Mouse (Mus musculus) erythroid progenitor cell, adult 5-6 weeks (primary cell): ENCODE results near the gene Mrgpra6. TPM values are rescaled to one million over a fixed set of nuclear protein-coding genes. Genes with fewer than 3 reads are reported as not detected.

Source experiments
- ATAC-seq: replicated peaks from 2 replicates; pipeline ENCODE4 v1.8.0; 2016; ENCODE audit warnings: moderate number of reproducible peaks, mild to moderate bottlenecking, moderate TSS enrichment, inconsistent platforms; ENCODE audit not compliant: poor library complexity, low FRiP score, severe bottlenecking
- total RNA-seq, 2 experiments: library from RNA; stranded (forward) in 1 of 2; stranded (reverse) in 1 of 2; fragments of 150-400 nt in 1 of 2; fragments of 186-747, 209-891 nt in 1 of 2; gene quantifications; 2 replicates each; pipeline versions ENCODE4 v1.2.3 to v1.2.4; 2015 to 2017; ENCODE audit warnings: low replicate concordance in 2 of 2

The Mrgpra6 gene
- total RNA-seq (2015; ENCODE audit: low replicate concordance) (not detected in 2 replicates), total RNA-seq (2017; ENCODE audit: low replicate concordance) (not detected in 2 replicates)

- no peak for ATAC-seq
These were observed at the start of gene Mrgpra6 for GRCm38 (mm10) chr7:47204830-47205229. Mrgpra6 (minus strand) TSS chr7:47204920.

- no peak for ATAC-seq
These were observed 48.0 kb upstream of the Mrgpra6 start, which contains the start of gene Mrgpra9 for GRCm38 (mm10) chr7:47252770-47253169. Mrgpra9 (minus strand) TSS chr7:47252848.

GRCm38 (mm10) chr7:47244658-47245057, 39.9 kb upstream of the Mrgpra6 start:
- no peak for ATAC-seq

DNA sequence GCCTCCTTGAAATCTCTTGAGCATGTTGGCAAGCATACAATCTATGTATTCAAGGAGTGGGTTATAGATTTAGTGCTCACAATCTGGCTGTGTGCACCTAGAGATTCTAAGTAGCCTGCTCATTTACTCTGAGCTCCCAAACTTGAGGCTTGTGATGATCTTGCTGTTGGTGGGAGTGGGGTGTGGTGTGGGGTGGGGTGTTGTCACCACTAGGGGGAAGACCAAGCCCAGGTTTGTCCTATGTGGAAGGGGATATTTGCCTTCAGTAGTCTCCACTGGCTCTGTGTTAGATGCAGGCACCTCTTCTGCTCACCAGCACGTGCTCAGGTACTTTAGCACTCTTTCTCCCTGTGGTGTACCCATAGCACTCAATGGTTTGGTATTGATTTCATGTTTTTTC, 9.4 kb downstream of the Mrgpra6 start:
- ATAC-seq = no peak

DNA sequence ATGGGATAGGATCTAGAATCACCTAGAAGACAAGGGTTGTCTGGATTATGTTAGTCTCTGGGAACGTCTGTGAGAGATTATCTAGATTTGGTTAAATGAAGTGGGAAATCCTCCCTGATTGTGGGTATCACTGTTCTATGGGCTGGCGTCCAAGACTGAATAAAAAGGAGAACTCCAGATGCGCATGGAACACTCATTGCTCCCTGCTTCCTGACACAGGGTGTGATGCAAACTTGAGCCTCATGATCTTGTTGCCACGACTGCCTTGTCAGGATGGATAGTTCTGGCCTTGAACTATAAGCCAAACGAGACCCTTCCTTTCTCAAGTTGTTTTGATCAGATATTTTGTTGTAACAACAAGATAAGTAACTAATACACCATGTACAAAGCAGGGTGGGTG, 33.9 kb downstream of the Mrgpra6 start:
- no peak for ATAC-seq

DNA sequence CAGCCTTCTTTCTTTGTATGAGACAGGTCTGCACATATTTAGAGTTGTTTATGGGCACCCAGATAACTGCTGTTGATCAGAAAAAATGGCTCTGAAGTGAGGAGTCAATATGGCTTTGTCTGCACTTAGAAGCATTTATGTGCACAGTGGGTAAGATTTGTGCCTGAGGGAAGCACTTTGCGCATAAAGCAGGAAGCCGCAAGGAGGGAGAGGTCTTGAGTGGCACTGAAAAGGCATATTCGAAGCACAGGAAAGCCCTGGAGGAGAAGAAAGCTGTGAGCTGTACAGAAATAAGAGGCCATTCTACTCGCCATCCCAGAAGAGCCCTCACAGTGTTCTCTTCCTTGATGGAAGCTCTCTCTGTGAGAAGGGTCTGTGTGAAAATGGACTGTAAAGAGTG, 39.7 kb downstream of the Mrgpra6 start:
- no peak for ATAC-seq

DNA sequence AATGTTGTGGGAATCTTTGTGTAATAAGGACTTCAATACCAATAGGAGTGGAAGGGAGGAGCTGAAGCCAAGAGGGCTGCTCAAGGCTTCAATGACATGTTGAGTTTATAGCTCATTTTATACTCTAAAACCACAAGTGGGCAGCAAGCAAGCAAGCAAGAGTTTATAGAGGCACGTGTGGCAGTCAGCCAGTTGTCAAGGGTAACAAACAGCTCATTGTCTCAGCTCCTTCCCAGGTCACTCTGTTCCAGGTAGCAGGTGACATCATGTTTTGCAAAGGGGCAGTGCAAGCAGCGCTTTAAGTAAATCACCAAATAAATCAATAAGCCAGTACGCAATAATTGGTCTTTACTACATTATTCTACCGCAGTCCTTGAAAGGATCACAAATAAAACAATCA, 41.5 kb downstream of the Mrgpra6 start:
- no peak for ATAC-seq

DNA sequence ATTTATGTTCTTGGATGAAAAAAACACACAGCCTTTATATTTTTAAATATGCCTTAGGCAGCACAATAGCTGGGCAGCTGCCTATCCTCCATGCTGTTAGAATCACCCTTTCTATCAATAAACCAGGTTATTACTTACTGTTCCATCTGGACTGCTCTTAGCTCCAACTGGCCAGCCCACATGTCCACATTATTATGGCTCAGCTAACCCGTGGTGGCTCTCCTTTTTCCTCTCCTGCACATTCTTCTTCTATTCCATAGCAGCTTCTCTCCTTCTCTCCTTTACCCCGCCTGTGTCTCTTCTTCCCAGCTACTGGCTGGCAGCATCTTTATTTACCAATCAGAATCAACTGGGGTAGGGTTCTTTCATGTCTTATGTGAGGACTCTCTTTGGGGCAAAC, 46.3 kb downstream of the Mrgpra6 start:
- no peak for ATAC-seq

DNA sequence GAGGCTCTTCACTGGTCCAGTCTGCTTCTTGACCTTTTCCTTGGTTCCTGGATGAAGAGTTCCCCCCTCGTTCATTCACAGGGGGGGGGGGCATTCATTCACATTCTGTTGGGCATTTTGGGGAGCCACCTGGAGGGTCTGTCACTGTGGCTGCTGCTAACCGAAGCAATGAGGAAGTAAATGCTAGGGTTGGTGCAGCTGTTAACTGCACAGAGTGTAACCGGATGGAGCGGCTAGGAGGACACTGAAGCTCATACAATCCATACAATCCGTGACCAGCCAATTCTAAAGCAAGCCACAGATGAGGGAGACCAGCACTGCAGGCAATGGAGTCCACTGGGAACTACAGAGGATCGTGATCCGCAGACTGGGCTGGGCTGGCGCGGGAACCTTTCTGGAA, 47.0 kb downstream of the Mrgpra6 start:
- ATAC-seq = no peak

GRCm38 (mm10) chr7:47155849-47156248, 48.9 kb downstream of the Mrgpra6 start:
- no peak for ATAC-seq

DNA sequence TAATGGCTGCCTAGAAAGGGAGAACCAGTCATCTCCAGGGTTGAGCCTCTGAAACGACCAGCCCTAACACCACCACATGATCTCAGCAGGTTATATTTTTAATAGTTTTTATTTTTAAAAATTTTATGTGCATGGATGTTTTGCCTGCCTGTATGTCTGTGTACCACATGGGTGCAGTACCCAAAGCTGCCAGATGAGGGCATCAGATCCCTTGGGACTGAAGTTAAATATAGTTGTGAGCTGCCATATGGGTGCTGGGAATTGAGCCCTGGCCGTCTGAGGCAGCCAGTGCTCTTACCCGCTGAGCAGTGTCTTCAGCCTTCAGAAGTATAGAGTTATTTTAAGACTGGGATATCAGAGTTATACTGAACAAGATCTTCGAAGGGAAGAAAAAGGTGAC, 49.3 kb downstream of the Mrgpra6 start:
- no peak for ATAC-seq

DNA sequence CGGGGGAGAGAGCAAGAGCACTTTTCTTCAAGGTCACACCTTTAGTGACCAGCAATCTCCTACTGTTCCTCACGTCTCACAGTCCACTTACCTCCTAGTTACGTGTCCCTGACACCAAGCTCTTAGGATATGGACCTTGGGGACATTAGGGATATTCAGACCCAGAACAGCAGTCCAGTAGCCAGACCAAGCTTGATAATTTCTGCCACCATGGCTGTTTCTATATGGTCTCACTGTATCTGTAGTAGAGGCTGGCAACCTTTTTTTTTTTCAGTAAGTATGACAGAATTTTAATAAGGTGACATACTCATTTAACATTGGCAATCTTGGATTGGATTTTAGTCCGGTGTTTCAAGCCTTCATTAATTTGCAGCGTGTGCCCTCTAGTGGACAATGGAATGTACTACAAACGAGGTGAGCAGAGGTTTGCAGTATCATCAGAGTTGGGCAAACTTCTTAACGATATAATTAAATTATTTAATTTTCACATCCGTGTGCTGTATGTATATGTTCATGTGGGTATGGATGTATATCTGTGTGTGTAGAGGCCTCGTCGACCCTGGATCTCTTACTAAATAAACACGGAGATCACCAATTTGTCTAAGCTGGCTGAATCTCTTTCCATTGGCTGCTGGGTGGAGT, 54.2 kb downstream of the Mrgpra6 start:
- ATAC-seq = 0 out of 2 replicates have a peak, but pooled peaks have one; percentile 57

GRCm38 (mm10) chr7:47148298-47148697, 56.4 kb downstream of the Mrgpra6 start:
- ATAC-seq = no peak

DNA sequence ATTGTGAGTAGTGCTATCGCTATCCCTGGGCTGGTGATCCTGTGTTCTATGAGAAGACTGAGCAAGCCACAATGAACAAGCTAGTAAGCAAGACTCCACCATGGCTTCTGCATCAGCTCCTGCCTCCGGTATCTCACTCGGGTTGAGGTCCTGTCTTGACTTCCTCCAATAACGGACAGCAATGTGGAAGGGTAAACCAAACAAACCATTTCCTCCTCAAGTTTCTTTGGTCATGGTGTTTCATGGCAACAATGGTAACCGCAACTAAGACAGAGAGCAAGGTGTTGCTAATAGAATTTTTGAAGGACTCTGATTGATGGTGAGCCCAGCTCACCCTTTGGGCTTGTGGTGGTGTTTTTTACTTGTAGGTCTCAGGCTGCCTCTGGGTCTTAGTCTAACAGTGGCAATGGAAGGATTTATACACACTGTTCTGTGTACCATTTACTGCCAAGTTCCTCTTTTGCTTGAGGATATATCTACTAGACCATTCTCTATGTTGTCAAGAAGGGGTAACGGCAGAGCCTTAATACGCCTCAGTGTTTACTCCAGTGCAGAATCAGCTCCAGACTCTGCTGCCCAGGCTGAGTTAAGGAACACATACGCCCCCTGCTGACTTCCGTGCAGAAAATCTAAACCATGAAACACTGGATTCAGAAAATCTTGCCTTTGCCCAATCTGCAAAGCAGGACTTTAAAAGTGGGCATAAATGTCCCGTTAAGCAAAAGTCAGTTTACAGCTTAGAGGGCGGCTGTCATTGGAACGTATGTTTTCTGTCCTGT, 58.5 kb downstream of the Mrgpra6 start:
- ATAC-seq = no peak

GRCm38 (mm10) chr7:47144299-47144698, 60.4 kb downstream of the Mrgpra6 start:
- ATAC-seq = no peak

- ATAC-seq = no peak
These were observed 64.8 kb downstream of the Mrgpra6 start for GRCm38 (mm10) chr7:47139823-47140325.

Other genes starting within 250 kb of the Mrgpra6 start
- 19.8 and 39.0 TPM in 2 replicates for gene Uevld, start 246.4 kb downstream of the Mrgpra6 start, total RNA-seq (2015; ENCODE audit: low replicate concordance)
- 28.6 and 35.1 TPM in 2 replicates for gene Uevld, start 246.4 kb downstream of the Mrgpra6 start, total RNA-seq (2017; ENCODE audit: low replicate concordance)
- gene Gm9999, start 221.3 kb downstream of the Mrgpra6 start, total RNA-seq (2015; ENCODE audit: low replicate concordance) = not detected in 2 replicates
- not detected in 2 replicates for gene Gm9999, start 221.3 kb downstream of the Mrgpra6 start, total RNA-seq (2017; ENCODE audit: low replicate concordance)
- 23.1 and 34.8 TPM in 2 replicates for gene Spty2d1, start 196.5 kb downstream of the Mrgpra6 start, total RNA-seq (2015; ENCODE audit: low replicate concordance)
- 22.1 and 25.8 TPM in 2 replicates for gene Spty2d1, start 196.5 kb downstream of the Mrgpra6 start, total RNA-seq (2017; ENCODE audit: low replicate concordance)
- gene Tmem86a, start 154.3 kb downstream of the Mrgpra6 start, total RNA-seq (2015; ENCODE audit: low replicate concordance) = 3.6 and 10.1 TPM in 2 replicates
- 0.13 TPM in 1 of 2 replicates, not detected in the other for gene Tmem86a, start 154.3 kb downstream of the Mrgpra6 start, total RNA-seq (2017; ENCODE audit: low replicate concordance)
- gene Ptpn5, start 71.2 kb downstream of the Mrgpra6 start, total RNA-seq (2015; ENCODE audit: low replicate concordance) = not detected in 2 replicates
- gene Ptpn5, start 71.2 kb downstream of the Mrgpra6 start, total RNA-seq (2017; ENCODE audit: low replicate concordance) = not detected in 2 replicates
- gene Mrgpra9, start 47.9 kb upstream of the Mrgpra6 start, total RNA-seq (2015; ENCODE audit: low replicate concordance) = not detected in 2 replicates
- not detected in 2 replicates for gene Mrgpra9, start 47.9 kb upstream of the Mrgpra6 start, total RNA-seq (2017; ENCODE audit: low replicate concordance)
- gene Mrgpra1, start 149.3 kb upstream of the Mrgpra6 start, total RNA-seq (2015; ENCODE audit: low replicate concordance) = not detected in 2 replicates
- gene Mrgpra1, start 149.3 kb upstream of the Mrgpra6 start, total RNA-seq (2017; ENCODE audit: low replicate concordance) = not detected in 2 replicates
- gene Mrgpra2a, start 247.2 kb upstream of the Mrgpra6 start, total RNA-seq (2015; ENCODE audit: low replicate concordance) = 14.7 TPM in 1 of 2 replicates, not detected in the other
- not detected in 2 replicates for gene Mrgpra2a, start 247.2 kb upstream of the Mrgpra6 start, total RNA-seq (2017; ENCODE audit: low replicate concordance)